Mouse (Mus musculus): ENCODE results near the gene Serpinc1. TPM values are rescaled to one million over a fixed set of nuclear protein-coding genes. Genes with fewer than 3 reads are reported as not detected.

Serpinc1 gene
- polyA plus RNA-seq, 1 experiment from 2014 or later = 1.5 TPM

DNA sequence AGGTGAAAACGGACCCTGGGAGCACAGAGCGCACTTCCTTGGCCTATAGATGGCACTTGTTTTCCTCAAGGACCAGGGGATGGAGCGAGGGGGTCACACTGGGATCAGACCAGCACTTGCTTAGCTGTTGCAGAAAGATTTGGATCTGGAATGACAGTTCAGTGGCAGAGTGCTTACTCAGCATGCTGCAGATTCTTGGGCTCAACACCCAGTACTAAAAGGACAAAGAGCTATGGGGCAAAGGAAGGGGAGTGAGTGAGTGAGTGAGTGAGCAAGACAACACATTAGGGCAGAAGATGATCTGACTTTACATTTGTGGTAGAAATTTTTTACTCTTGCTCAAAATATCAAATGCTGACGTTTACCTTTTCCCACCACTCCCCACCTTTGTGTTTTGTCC, 26.6 kb downstream of the Serpinc1 start:
- WGBS = 75% methylated on average over 4 of the region's 4 CpGs
- no peak overlapping the region for H3K4me2 ChIP-seq (ENCODE audit: low read depth, low read length, severe bottlenecking)
- no peak for ATAC-seq (replicated peaks; ENCODE audit: low FRiP score)

DNA sequence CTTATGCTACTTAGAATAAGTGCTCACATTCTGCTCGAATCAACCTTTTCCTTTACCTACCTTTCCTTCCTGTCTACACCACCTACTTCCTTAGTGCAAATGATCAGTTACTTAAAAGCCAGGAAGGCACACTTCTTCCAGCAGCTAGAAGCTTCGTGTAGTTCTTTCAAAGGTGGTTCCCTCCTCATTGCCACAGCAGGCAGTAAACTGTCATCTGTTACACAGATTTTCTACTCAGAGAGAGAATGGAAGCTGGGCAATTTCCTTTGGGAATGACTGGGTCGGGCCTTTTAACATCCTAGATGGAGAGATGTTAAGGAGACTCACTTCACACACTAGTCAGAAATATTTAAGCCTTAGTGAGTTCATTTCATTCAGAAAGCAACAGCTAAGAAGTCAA, 27.1 kb downstream of the Serpinc1 start:
- Histone ChIP-seq H3K9ac (ENCODE audit: low read length) (no peak overlapping the region), H3K4me1 (replicated peaks; ENCODE audit: control insufficient read depth, insufficient read depth, low read length) (no peaks in the 10 kb centered on the region), H3K4me3 (ENCODE audit: low read depth, low read length) (no peak overlapping the region), H3K27me3 (ENCODE audit: control insufficient read depth, insufficient read depth, low read length) (no peaks in the 10 kb centered on the region), H3K9me3 (ENCODE audit: control insufficient read depth, low read length) (no peaks in the 10 kb centered on the region), H3K27ac (ENCODE audit: low read depth, low read length) (no peak overlapping the region), H3K36me3 (ENCODE audit: control insufficient read depth, insufficient read depth, low read length) (no peaks in the 10 kb centered on the region), H3K4me2 (ENCODE audit: low read depth, low read length, severe bottlenecking) (no peak overlapping the region)
- DNase-seq (ENCODE audit: low spot score) (no peak), ATAC-seq (replicated peaks; ENCODE audit: low FRiP score) (no peak)
- 73% methylated on average over 3 of the region's 3 CpGs for WGBS

More for the DNA sequence above, 26.6 kb downstream of the Serpinc1 start:
- Histone ChIP-seq H3K36me3 (ENCODE audit: control insufficient read depth, insufficient read depth, low read length) (no peaks in the 10 kb centered on the region), H3K9me3 (ENCODE audit: control insufficient read depth, low read length) (no peaks in the 10 kb centered on the region), H3K27me3 (ENCODE audit: control insufficient read depth, insufficient read depth, low read length) (no peaks in the 10 kb centered on the region), H3K27ac (ENCODE audit: low read depth, low read length) (no peak overlapping the region), H3K4me1 (replicated peaks; ENCODE audit: control insufficient read depth, insufficient read depth, low read length) (no peaks in the 10 kb centered on the region), H3K4me3 (ENCODE audit: low read depth, low read length) (no peak overlapping the region), H3K9ac (ENCODE audit: low read length) (no peak overlapping the region)
- no peak for DNase-seq (ENCODE audit: low spot score)

- ATAC-seq (replicated peaks; ENCODE audit: low FRiP score) = no peak
- WGBS = 81% methylated on average over 5 of the region's 5 CpGs
Measured at GRCm38 (mm10) chr1:161006471-161006870, 28.1 kb downstream of the Serpinc1 start.

DNA sequence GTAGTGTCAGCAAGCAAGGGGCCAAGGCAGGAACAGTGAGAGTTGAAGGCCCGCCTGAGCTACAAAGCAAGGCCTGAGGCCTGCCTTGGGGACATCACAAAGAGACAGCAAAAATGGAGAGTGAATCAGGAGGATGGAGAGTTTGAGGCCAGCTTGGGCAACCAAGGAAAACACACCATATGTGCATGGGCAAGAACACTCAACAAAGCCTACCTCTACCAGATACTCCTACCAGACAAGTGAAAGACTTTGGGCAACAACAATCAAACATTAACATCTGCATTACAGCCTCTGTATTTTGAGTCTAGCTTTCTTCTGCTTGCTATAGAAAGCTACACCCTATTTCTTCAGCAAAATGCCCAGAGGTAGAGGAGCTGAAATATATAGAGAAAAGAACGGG, 29.7 kb downstream of the Serpinc1 start:
- Histone ChIP-seq H3K27me3 (ENCODE audit: control insufficient read depth, insufficient read depth, low read length) (no peaks in the 10 kb centered on the region), H3K27ac (ENCODE audit: low read depth, low read length) (no peak overlapping the region), H3K9me3 (ENCODE audit: control insufficient read depth, low read length) (no peaks in the 10 kb centered on the region), H3K4me3 (ENCODE audit: low read depth, low read length) (no peak overlapping the region), H3K4me1 (replicated peaks; ENCODE audit: control insufficient read depth, insufficient read depth, low read length) (no peaks in the 10 kb centered on the region), H3K9ac (ENCODE audit: low read length) (no peak overlapping the region), H3K36me3 (ENCODE audit: control insufficient read depth, insufficient read depth, low read length) (no peaks in the 10 kb centered on the region), H3K4me2 (ENCODE audit: low read depth, low read length, severe bottlenecking) (no peak overlapping the region)
- DNase-seq (ENCODE audit: low spot score) = no peak
- ATAC-seq (replicated peaks; ENCODE audit: low FRiP score) = no peak
- WGBS = 96% methylated on average over 2 of the region's 2 CpGs

More at GRCm38 (mm10) chr1:161006471-161006870, 28.1 kb downstream of the Serpinc1 start:
- Histone ChIP-seq H3K36me3 (ENCODE audit: control insufficient read depth, insufficient read depth, low read length) (no peaks in the 10 kb centered on the region), H3K4me1 (replicated peaks; ENCODE audit: control insufficient read depth, insufficient read depth, low read length) (no peaks in the 10 kb centered on the region), H3K27me3 (ENCODE audit: control insufficient read depth, insufficient read depth, low read length) (no peaks in the 10 kb centered on the region), H3K4me2 (ENCODE audit: low read depth, low read length, severe bottlenecking) (no peak overlapping the region), H3K27ac (ENCODE audit: low read depth, low read length) (no peak overlapping the region), H3K4me3 (ENCODE audit: low read depth, low read length) (no peak overlapping the region), H3K9ac (ENCODE audit: low read length) (no peak overlapping the region), H3K9me3 (ENCODE audit: control insufficient read depth, low read length) (no peaks in the 10 kb centered on the region)
- DNase-seq (ENCODE audit: low spot score) = no peak

GRCm38 (mm10) chr1:161010436-161010835, 32.1 kb downstream of the Serpinc1 start:
- ATAC-seq (replicated peaks; ENCODE audit: low FRiP score) = no peak
- no peak overlapping the region for H3K27ac ChIP-seq (ENCODE audit: low read depth, low read length)
- no peak overlapping the region for H3K9ac ChIP-seq (ENCODE audit: low read length)
- H3K4me2 ChIP-seq (ENCODE audit: low read depth, low read length, severe bottlenecking) = no peak overlapping the region
- 96% methylated on average over 4 of the region's 4 CpGs for WGBS
- H3K4me3 ChIP-seq (ENCODE audit: low read depth, low read length) = no peak overlapping the region
- H3K9me3 ChIP-seq (ENCODE audit: control insufficient read depth, low read length) = no peaks in the 10 kb centered on the region
- no peak for DNase-seq (ENCODE audit: low spot score)
- H3K36me3 ChIP-seq (ENCODE audit: control insufficient read depth, insufficient read depth, low read length) = no peaks in the 10 kb centered on the region
- no peaks in the 10 kb centered on the region for H3K27me3 ChIP-seq (ENCODE audit: control insufficient read depth, insufficient read depth, low read length)
- H3K4me1 ChIP-seq (replicated peaks; ENCODE audit: control insufficient read depth, insufficient read depth, low read length) = no peaks in the 10 kb centered on the region

- ATAC-seq (replicated peaks; ENCODE audit: low FRiP score) = no peak
- DNase-seq (ENCODE audit: low spot score) = no peak
- Histone ChIP-seq H3K27me3 (ENCODE audit: control insufficient read depth, insufficient read depth, low read length) (no peaks in the 10 kb centered on the region), H3K36me3 (ENCODE audit: control insufficient read depth, insufficient read depth, low read length) (no peaks in the 10 kb centered on the region), H3K9me3 (ENCODE audit: control insufficient read depth, low read length) (no peaks in the 10 kb centered on the region), H3K9ac (ENCODE audit: low read length) (no peak overlapping the region), H3K4me2 (ENCODE audit: low read depth, low read length, severe bottlenecking) (no peak overlapping the region), H3K4me1 (replicated peaks; ENCODE audit: control insufficient read depth, insufficient read depth, low read length) (no peaks in the 10 kb centered on the region), H3K4me3 (ENCODE audit: low read depth, low read length) (no peak overlapping the region), H3K27ac (ENCODE audit: low read depth, low read length) (no peak overlapping the region)
- WGBS = 88% methylated on average over 2 of the region's 2 CpGs
Measured at GRCm38 (mm10) chr1:161016378-161016777, 38.0 kb downstream of the Serpinc1 start.

- Histone ChIP-seq H3K4me1 (replicated peaks; ENCODE audit: control insufficient read depth, insufficient read depth, low read length) (no peaks in the 10 kb centered on the region), H3K9me3 (ENCODE audit: control insufficient read depth, low read length) (no peaks in the 10 kb centered on the region), H3K27me3 (ENCODE audit: control insufficient read depth, insufficient read depth, low read length) (no peaks in the 10 kb centered on the region), H3K9ac (ENCODE audit: low read length) (no peak overlapping the region), H3K4me3 (ENCODE audit: low read depth, low read length) (no peak overlapping the region), H3K36me3 (ENCODE audit: control insufficient read depth, insufficient read depth, low read length) (no peaks in the 10 kb centered on the region), H3K27ac (ENCODE audit: low read depth, low read length) (no peak overlapping the region), H3K4me2 (ENCODE audit: low read depth, low read length, severe bottlenecking) (no peak overlapping the region)
- ATAC-seq (replicated peaks; ENCODE audit: low FRiP score) = no peak
- no peak for DNase-seq (ENCODE audit: low spot score)
- 94% methylated on average over 14 of the region's 14 CpGs for WGBS
Measured at GRCm38 (mm10) chr1:161020051-161020450, 41.7 kb downstream of the Serpinc1 start.

DNA sequence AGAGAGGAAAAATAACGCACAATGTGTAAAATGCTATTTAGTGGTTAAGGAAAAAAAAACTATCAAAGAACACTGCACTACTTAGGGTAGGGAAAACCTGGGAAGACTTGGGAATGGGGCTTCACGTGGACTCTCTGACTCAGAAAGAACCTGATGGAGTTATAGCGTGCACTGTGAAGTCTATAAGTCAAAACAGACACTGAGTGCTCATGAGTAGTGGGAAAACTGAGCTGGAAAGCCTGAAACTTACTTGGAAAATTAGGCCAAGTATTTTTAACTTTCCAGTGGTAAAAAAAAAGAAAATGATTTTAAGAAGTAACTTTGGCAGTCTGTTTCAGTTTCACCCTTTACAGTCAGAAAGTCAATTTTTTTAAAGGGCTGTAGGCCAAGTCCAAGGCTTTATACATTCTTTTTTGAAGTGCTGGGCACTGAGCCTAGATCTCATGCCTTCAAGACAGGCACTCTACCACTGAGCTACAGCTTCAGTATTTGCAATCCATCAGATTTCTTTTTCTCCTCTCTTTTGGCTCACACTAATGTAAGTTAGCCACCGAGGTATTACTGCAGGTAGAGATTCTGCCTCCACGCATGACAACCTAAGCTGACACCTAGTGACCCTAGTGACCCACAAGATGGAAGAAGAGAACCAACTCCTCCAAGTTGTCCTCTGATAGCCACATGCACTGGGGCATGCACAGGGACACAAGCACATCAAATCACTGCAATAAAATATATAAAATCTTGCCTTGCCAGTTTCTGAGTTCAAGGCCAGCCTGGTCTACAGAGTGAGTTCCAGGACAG, 47.2 kb downstream of the Serpinc1 start:
- H3K4me1 ChIP-seq (replicated peaks; ENCODE audit: control insufficient read depth, insufficient read depth, low read length) = no peaks in the 10 kb centered on the region
- no peak overlapping the region for H3K4me3 ChIP-seq (ENCODE audit: low read depth, low read length)
- WGBS = 88% methylated on average over 5 of the region's 5 CpGs
- H3K9me3 ChIP-seq (ENCODE audit: control insufficient read depth, low read length) = no peaks in the 10 kb centered on the region
- no peak overlapping the region for H3K27ac ChIP-seq (ENCODE audit: low read depth, low read length)
- no peaks in the 10 kb centered on the region for H3K27me3 ChIP-seq (ENCODE audit: control insufficient read depth, insufficient read depth, low read length)
- no peaks in the 10 kb centered on the region; the same call in 1 of the 2 replicates for H3K36me3 ChIP-seq (ENCODE audit: control insufficient read depth, insufficient read depth, low read length)
- H3K4me2 ChIP-seq (ENCODE audit: low read depth, low read length, severe bottlenecking) = no peak overlapping the region
- H3K9ac ChIP-seq (ENCODE audit: low read length) = no peak overlapping the region
- ATAC-seq (replicated peaks; ENCODE audit: low FRiP score) (no peak), DNase-seq (ENCODE audit: low spot score) (no peak)

DNA sequence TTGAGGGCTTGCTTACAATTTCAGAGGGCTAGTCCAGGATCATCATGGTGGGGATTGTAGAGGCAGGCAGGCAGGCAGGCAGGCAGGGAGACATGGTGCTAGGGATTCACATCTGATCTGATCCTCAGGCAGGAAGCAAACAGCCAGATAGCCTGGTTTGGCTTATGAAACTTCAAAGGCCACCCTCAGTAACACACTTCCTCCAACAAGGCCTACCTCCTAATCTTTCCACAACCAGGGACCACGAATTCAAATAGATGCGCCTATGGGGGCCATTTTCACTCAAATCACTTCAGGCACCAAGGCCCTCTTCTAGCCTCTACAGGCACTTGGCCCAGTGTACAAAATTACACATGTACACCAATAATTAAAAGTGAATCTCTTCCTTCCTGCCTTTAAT, 48.8 kb downstream of the Serpinc1 start:
- Histone ChIP-seq H3K9ac (ENCODE audit: low read length) (no peak overlapping the region), H3K27ac (ENCODE audit: low read depth, low read length) (no peak overlapping the region), H3K4me2 (ENCODE audit: low read depth, low read length, severe bottlenecking) (no peak overlapping the region), H3K27me3 (ENCODE audit: control insufficient read depth, insufficient read depth, low read length) (no peaks in the 10 kb centered on the region), H3K36me3 (ENCODE audit: control insufficient read depth, insufficient read depth, low read length) (peaks cover 2% of the 10 kb centered on the region; the same call in 1 of the 2 replicates), H3K4me1 (replicated peaks; ENCODE audit: control insufficient read depth, insufficient read depth, low read length) (no peaks in the 10 kb centered on the region), H3K9me3 (ENCODE audit: control insufficient read depth, low read length) (no peaks in the 10 kb centered on the region), H3K4me3 (ENCODE audit: low read depth, low read length) (no peak overlapping the region)
- ATAC-seq (replicated peaks; ENCODE audit: low FRiP score) (no peak), DNase-seq (ENCODE audit: low spot score) (no peak)
- WGBS = 83% methylated on average over 2 of the region's 2 CpGs

Measured in forebrain, embryonic 11.5 days (tissue).